Mouse (Mus musculus): ENCODE data around the gene Dbt. TPM values are rescaled to one million over a fixed set of nuclear protein-coding genes. Genes with fewer than 3 reads are reported as not detected.

Dbt gene
- total RNA-seq (2015; ENCODE audit: low replicate concordance) (0.72 and 1.7 TPM in 2 replicates), total RNA-seq (2017; ENCODE audit: low replicate concordance) (0.53 and 3.0 TPM in 2 replicates)

- peak; percentile 40; the same call in 1 of the 2 replicates for ATAC-seq (replicated peaks; ENCODE audit: low FRiP score, poor library complexity, severe bottlenecking)
Measured at GRCm38 (mm10) chr3:116512904-116513716, at the start of gene Dbt. Dbt (plus strand) TSS chr3:116513070.

DNA sequence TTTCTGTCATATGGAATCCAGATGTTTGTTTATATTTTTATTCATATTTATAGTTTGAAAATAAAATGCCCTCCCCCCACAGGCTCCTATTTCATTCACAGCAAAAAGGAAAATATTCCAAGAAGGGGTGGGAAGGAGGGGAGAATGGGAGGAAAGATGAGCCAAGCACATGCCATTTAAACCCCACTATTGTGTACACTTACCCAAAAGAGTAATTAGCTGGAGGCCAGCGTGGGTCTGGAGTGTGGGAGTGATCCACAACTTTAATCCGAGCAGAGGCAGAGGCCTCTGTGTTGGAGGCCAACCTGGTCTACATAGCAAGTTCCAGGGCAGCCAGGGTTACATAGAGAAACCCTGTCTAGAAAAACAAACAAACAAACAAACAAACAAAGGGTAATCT lies 48.6 kb upstream of the Dbt start:
- no peak for ATAC-seq (replicated peaks; ENCODE audit: low FRiP score, poor library complexity, severe bottlenecking)

- no peak for ATAC-seq (replicated peaks; ENCODE audit: low FRiP score, poor library complexity, severe bottlenecking)
Measured at GRCm38 (mm10) chr3:116465709-116466108, 47.2 kb upstream of the Dbt start.

- no peak for ATAC-seq (replicated peaks; ENCODE audit: low FRiP score, poor library complexity, severe bottlenecking)
Measured at GRCm38 (mm10) chr3:116474602-116475001, 38.3 kb upstream of the Dbt start.

GRCm38 (mm10) chr3:116476686-116477298 lies 36.1 kb upstream of the Dbt start:
- ATAC-seq (replicated peaks; ENCODE audit: low FRiP score, poor library complexity, severe bottlenecking): no peak

DNA sequence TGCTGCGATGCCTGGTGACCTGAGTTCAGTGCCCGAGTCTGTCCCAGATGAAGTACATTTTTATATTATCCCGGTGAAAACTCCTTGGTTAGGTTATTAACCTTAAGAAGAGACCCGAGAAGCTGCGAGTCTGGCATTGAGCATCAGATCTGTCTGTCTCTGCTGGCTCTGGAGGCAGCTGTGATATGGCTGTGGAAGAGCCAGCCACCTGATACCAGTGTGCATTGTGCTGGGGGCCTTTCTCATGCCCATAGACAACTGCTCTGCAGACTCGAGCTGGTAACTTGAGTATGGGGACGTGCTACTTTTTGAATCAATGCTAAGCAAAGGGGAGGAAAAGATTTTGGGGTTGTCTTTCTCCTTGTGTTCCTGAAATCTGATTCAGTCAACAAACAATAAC lies 35.5 kb upstream of the Dbt start:
- no peak for ATAC-seq (replicated peaks; ENCODE audit: low FRiP score, poor library complexity, severe bottlenecking)

DNA sequence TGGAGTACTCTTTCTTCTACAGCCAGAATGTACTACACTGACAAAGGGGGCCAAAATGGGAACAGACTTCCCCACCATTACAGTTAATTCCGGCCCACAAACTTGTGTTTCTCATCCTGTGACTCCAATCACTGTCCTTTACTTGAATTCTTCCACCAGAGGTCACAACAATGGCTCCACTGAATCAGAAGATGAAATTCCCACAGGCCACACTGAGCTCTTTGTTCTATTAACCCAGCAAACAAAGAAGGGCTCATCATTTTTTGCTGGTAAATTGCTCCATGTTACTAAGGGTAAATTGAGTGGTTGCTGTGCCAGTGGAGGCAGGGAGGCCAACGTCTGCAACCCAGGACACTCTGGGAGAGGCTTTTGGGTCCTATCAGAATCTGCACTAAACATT lies 32.8 kb upstream of the Dbt start:
- no peak for ATAC-seq (replicated peaks; ENCODE audit: low FRiP score, poor library complexity, severe bottlenecking)

- no peak for ATAC-seq (replicated peaks; ENCODE audit: low FRiP score, poor library complexity, severe bottlenecking)
Measured at GRCm38 (mm10) chr3:116480937-116481336, 31.9 kb upstream of the Dbt start.

DNA sequence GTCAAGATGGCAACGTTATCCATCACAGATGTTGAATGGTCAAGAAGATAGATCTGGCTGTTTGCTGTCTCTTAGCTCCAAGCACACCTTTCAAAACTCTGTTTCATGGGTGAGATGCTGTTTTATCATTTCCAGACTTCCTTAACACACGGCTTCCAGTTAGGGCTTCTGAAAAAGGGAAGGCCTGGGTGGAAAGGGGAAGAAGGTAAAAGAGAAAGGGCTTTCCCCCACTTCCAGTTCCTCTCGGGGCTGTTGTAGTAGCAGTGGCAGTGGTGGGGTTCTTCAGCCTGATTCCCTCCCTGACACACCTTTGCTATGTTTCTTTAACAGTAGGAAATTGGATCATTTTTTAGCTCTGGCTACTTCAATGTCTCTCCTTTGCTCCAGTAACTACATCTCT lies 30.1 kb upstream of the Dbt start:
- no peak for ATAC-seq (replicated peaks; ENCODE audit: low FRiP score, poor library complexity, severe bottlenecking)

GRCm38 (mm10) chr3:116483271-116483670 lies 29.6 kb upstream of the Dbt start:
- no peak for ATAC-seq (replicated peaks; ENCODE audit: low FRiP score, poor library complexity, severe bottlenecking)

- ATAC-seq (replicated peaks; ENCODE audit: low FRiP score, poor library complexity, severe bottlenecking): no peak
Measured at GRCm38 (mm10) chr3:116490920-116491319, 21.9 kb upstream of the Dbt start.

GRCm38 (mm10) chr3:116491923-116492454 lies 20.9 kb upstream of the Dbt start:
- ATAC-seq (replicated peaks; ENCODE audit: low FRiP score, poor library complexity, severe bottlenecking): no peak

DNA sequence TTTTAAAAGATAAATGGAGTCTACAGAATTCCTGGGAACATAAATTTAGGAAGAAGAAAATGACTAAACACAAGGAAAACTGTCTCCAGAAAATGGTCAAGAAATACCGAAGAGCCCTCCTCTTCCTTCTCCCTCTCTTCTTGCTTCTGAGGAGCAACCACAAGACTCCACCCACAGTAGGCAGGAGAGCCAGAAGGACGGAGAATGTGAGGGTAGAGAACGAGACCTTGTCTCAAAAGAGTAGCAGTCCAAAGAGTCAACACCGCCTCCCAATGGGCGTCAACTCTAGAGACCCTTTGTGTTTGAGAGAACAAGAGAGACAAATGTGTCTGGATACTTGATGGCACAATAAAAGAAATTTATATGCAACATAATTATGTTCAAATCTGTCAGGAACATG lies 19.2 kb upstream of the Dbt start:
- no peak for ATAC-seq (replicated peaks; ENCODE audit: low FRiP score, poor library complexity, severe bottlenecking)

DNA sequence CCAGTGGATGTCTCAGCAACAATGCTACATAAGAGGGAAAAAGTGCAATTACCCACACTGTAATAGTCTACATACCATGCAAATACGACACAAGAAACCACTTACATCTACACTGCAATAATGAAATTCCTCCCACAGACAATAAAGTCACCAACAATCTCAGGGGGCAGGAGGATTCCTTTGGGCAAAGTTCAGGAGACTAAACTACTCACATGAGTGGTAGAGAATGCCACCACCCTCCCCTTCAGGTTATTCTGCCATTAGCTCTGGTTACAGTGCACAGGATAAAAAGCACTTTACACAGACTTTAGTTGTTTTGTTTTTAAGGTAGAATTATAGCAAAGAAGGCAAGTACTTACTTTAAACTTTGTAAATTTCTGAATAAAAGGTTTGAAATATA lies 17.2 kb upstream of the Dbt start:
- ATAC-seq (replicated peaks; ENCODE audit: low FRiP score, poor library complexity, severe bottlenecking): no peak

- peak; percentile 97 for ATAC-seq (replicated peaks; ENCODE audit: low FRiP score, poor library complexity, severe bottlenecking)
Measured at GRCm38 (mm10) chr3:116507772-116508351, 5.0 kb upstream of the Dbt start, which contains the start of gene Rtca. Rtca (minus strand) TSS chr3:116508208.

DNA sequence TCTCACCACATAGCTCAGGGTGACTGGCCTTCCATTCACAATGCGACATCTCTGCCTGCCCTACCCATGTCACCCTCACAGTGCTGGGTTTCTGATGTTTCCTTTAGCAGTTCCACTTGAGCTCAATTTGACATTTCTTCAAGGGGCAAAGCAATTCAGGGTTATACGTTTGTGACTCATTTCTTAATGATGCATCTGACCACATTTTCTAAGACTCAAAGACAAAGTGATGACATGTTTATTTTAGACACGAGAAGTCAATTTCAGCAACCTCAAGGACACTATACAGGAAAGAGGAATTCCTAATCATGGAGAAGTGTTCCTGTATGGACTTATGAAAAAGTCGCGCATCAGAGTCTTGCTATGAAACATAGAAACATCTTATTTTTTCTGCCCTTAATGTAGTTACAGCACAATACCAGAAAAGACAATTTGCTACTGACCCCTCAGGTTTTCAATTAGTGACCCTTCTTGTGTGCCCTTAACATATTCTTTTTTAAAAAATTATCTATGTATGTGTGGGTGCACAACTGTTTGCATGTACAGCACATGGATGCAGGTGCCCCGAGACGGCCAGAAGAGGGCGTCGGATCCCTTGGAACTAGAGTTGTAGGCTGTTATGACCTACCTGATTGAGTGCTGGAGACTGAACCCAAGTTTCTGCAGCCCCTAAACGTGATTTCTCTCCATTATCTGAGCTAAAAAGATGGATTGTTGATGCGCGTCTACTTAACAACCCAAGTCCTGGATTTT lies 543 bp upstream of the Dbt start:
- no peak for ATAC-seq (replicated peaks; ENCODE audit: low FRiP score, poor library complexity, severe bottlenecking)

DNA sequence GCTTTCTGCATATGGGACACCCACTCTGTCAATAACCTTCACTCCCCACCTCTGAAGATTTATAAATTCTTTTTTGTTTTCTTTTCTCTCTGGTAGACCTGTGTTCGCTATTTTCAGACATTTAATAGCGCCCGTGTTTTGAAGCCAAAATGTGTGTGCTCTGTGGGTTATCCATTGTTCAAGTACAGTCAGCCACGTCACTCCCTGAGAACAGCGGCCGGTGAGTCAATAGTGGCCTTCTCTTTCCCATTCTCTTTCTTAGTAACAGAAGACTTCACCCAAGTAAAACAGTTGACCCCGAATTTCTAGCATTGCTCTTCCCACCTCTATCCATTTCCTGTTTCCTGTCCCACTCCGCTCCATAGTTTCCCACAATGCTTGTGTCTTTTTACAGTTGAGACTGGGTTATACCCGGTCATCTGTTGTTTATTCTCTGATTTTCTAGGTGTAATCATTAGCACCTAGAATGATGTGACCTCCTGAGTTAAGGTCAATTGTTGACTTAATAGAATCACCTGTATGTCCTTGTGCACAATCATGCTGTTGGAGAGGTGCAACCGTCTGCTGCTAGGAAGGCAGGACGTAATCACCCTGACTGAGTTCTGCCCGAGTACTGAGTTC lies 7.4 kb downstream of the Dbt start:
- no peak for ATAC-seq (replicated peaks; ENCODE audit: low FRiP score, poor library complexity, severe bottlenecking)

GRCm38 (mm10) chr3:116529741-116530140 lies 16.9 kb downstream of the Dbt start:
- no peak for ATAC-seq (replicated peaks; ENCODE audit: low FRiP score, poor library complexity, severe bottlenecking)

GRCm38 (mm10) chr3:116530826-116531225 lies 18.0 kb downstream of the Dbt start:
- no peak for ATAC-seq (replicated peaks; ENCODE audit: low FRiP score, poor library complexity, severe bottlenecking)

Data from erythroid progenitor cell, adult 5-6 weeks (primary cell).